Mouse (Mus musculus) kidney, adult 2 months (tissue): Measurements from ENCODE around the gene Camk2d. TPM values are rescaled to one million over a fixed set of nuclear protein-coding genes. Genes with fewer than 3 reads are reported as not detected.
A peak's percentile ranks its signal among the peaks of the same experiment; 100 is the strongest.

ENCODE experiments used
- DNase-seq: peaks from one replicate; pipeline ENCODE4 v3.0.0; 2021
- H3K27ac ChIP-seq: fragments of 200-500 bp; 2 replicates; pipeline ENCODE4 v1.5.1; 2012; ENCODE audit warnings: low read depth, low read length, control low read depth, inconsistent platforms; ENCODE audit not compliant: insufficient read depth
- H3K27me3 ChIP-seq: fragments of 200-500 bp; replicated peaks from 2 replicates; pipeline ENCODE4 v1.6.1; 2012; ENCODE audit warnings: mild to moderate bottlenecking, moderate library complexity, low read length, inconsistent platforms; ENCODE audit not compliant: control insufficient read depth, insufficient read depth
- H3K36me3 ChIP-seq: fragments of 200-500 bp; 2 replicates; pipeline ENCODE4 v1.6.1; 2012; ENCODE audit warnings: mild to moderate bottlenecking, moderate library complexity, low read length, inconsistent platforms; ENCODE audit not compliant: control insufficient read depth, insufficient read depth
- H3K4me1 ChIP-seq: fragments of 200-500 bp; 2 replicates; pipeline ENCODE4 v1.6.1; 2011; ENCODE audit warnings: low read length; ENCODE audit not compliant: control insufficient read depth, insufficient read depth
- H3K4me3 ChIP-seq: fragments of 200-500 bp; 2 replicates; pipeline ENCODE4 v1.5.1; 2011; ENCODE audit warnings: mild to moderate bottlenecking, low read depth, low read length, control low read depth; ENCODE audit not compliant: insufficient read depth
- CTCF ChIP-seq: fragments of 200-500 bp; conservative IDR thresholded peaks from 2 replicates; pipeline ENCODE4 v1.5.1; 2011; ENCODE audit warnings: low read depth, mild to moderate bottlenecking, control low read depth, low read length, moderate library complexity, mixed read lengths; ENCODE audit not compliant: insufficient read depth, insufficient read length
- POLR2A ChIP-seq: fragments of 200-500 bp; IDR thresholded peaks from one replicate; pipeline ENCODE4 v1.6.1; 2011; ENCODE audit warnings: low read depth, low read length, control low read depth
- WGBS: fragments of 180-500 bp; shearing (Covaris S2); methylation state at CpG from one replicate; pipeline ENCODE4 v1.1.7; 2018; 5-methylcytosine and 5-hydroxymethylcytosine counted together
- polyA plus RNA-seq: library from polyadenylated mRNA; depleted of rRNA; stranded (reverse); fragments of >200 nt; gene quantifications from 2 replicates; pipeline ENCODE4 v1.2.3, GENCODE M21; 2012

Camk2d gene
- polyA plus RNA-seq, 1 experiment = 37.9 TPM

- Histone ChIP-seq H3K4me3 (no peak overlapping the region), H3K36me3 (no peaks in the 10 kb centered on the region), H3K27ac (no peak overlapping the region), H3K27me3 (no peaks in the 10 kb centered on the region), H3K4me1 (peaks cover 14% of the 10 kb centered on the region; the same call in 1 of the 2 replicates)
- DNase-seq = no peak
- WGBS = 64% methylated on average over 1 of the region's 1 CpGs
- TF ChIP-seq POLR2A (no peak), CTCF (no peak)
Observed at GRCm38 (mm10) chr3:126638259-126638658, 42.2 kb downstream of the Camk2d start.

- H3K4me1 ChIP-seq = peaks cover 19% of the 10 kb centered on the region; the same call in 1 of the 2 replicates
- whole genome bisulfite sequencing = 44% methylated on average over 5 of the region's 5 CpGs
- no peak overlapping the region for H3K4me3 ChIP-seq
- H3K27me3 ChIP-seq = no peaks in the 10 kb centered on the region
- no peaks in the 10 kb centered on the region for H3K36me3 ChIP-seq
- DNase-seq = no peak
- no peak for TF ChIP-seq POLR2A
- TF ChIP-seq CTCF = no peak
- H3K27ac ChIP-seq = peak overlapping the region; percentile 23; the same call in 1 of the 2 replicates
Observed at GRCm38 (mm10) chr3:126639098-126639513, 43.0 kb downstream of the Camk2d start.

GRCm38 (mm10) chr3:126640443-126641251 is 44.5 kb downstream of the Camk2d start:
- TF ChIP-seq CTCF (no peak), POLR2A (no peak)

GRCm38 (mm10) chr3:126641451-126641850 is 45.3 kb downstream of the Camk2d start:
- no peak overlapping the region for H3K27ac ChIP-seq
- no peaks in the 10 kb centered on the region for H3K36me3 ChIP-seq
- DNase-seq = no peak
- no peaks in the 10 kb centered on the region for H3K27me3 ChIP-seq
- WGBS = 76% methylated on average over 4 of the region's 4 CpGs
- no peak overlapping the region for H3K4me3 ChIP-seq
- TF ChIP-seq POLR2A (no peak), CTCF (no peak)
- peaks cover 19% of the 10 kb centered on the region; the same call in 1 of the 2 replicates for H3K4me1 ChIP-seq

More at GRCm38 (mm10) chr3:126640443-126641251, 44.5 kb downstream of the Camk2d start:
- WGBS = 84% methylated on average over 10 of the region's 10 CpGs
- no peak for DNase-seq
- Histone ChIP-seq H3K27ac (no peak overlapping the region), H3K36me3 (no peaks in the 10 kb centered on the region), H3K27me3 (no peaks in the 10 kb centered on the region), H3K4me3 (no peak overlapping the region), H3K4me1 (peaks cover 19% of the 10 kb centered on the region; the same call in 1 of the 2 replicates)

GRCm38 (mm10) chr3:126643071-126644010 is 47.2 kb downstream of the Camk2d start:
- Histone ChIP-seq H3K27ac (peak overlapping the region; percentile 45), H3K36me3 (no peaks in the 10 kb centered on the region), H3K4me3 (no peak overlapping the region), H3K4me1 (peaks cover 19% of the 10 kb centered on the region; the same call in 1 of the 2 replicates), H3K27me3 (no peaks in the 10 kb centered on the region)
- 46% methylated on average over 10 of the region's 10 CpGs for WGBS
- TF ChIP-seq CTCF (no peak), POLR2A (no peak)
- peak; percentile 67 for DNase-seq

- no peak for DNase-seq
- Histone ChIP-seq H3K27ac (no peak overlapping the region), H3K27me3 (no peaks in the 10 kb centered on the region), H3K4me3 (no peak overlapping the region), H3K4me1 (peaks cover 10% of the 10 kb centered on the region; the same call in 1 of the 2 replicates), H3K36me3 (no peaks in the 10 kb centered on the region)
- 79% methylated on average over 4 of the region's 4 CpGs for WGBS
- TF ChIP-seq POLR2A (no peak), CTCF (no peak)
Observed at GRCm38 (mm10) chr3:126650332-126650731, 54.2 kb downstream of the Camk2d start.

GRCm38 (mm10) chr3:126650747-126651146 is 54.6 kb downstream of the Camk2d start:
- no peak for DNase-seq
- no peak overlapping the region for H3K27ac ChIP-seq
- WGBS = 84% methylated on average over 6 of the region's 6 CpGs
- no peak overlapping the region for H3K4me3 ChIP-seq
- no peaks in the 10 kb centered on the region for H3K27me3 ChIP-seq
- no peaks in the 10 kb centered on the region for H3K36me3 ChIP-seq
- TF ChIP-seq POLR2A = no peak
- TF ChIP-seq CTCF = no peak
- H3K4me1 ChIP-seq = peaks cover 10% of the 10 kb centered on the region; the same call in 1 of the 2 replicates
